Mouse (Mus musculus): ENCODE measurements around the gene Prrg3. TPM values are rescaled to one million over a fixed set of nuclear protein-coding genes. Genes with fewer than 3 reads are reported as not detected.

The Prrg3 gene
- polyA plus RNA-seq, 1 experiment = not detected

DNA sequence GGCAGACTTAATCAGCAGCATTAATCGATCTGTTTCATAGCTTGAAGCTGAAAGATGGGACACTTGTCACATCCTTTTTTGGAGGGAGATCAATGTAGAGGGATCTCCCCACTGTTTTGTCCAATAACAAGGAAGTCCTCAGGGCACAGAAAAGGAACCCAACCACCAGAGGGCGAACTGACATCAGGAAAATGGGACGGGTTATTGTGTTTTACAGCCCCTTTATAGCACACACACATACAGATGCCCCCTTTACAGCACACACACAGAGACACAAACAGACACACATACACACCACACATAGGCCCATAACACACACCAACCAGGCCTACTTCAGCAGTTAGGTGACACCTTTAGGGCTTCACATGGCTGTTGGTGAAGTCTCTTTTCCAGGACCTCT, 50.4 kb downstream of the Prrg3 start:
- no peaks in the 10 kb centered on the region for H3K36me3 ChIP-seq (ENCODE audit: control insufficient read depth, insufficient read depth)
- H3K79me3 ChIP-seq (ENCODE audit: low read depth) = no peaks in the 10 kb centered on the region
- no peaks in the 10 kb centered on the region for H3K27me3 ChIP-seq (ENCODE audit: control insufficient read depth, insufficient read depth, insufficient read length)
- TF ChIP-seq MYOG (IDR thresholded peaks at IDR 0.05; ENCODE audit: control insufficient read depth, extremely low read depth, insufficient read length) = no peak
- no peak for TF ChIP-seq FOSL1 (IDR thresholded peaks at IDR 0.05; ENCODE audit: insufficient read depth, low read length, poor library complexity, severe bottlenecking)
- no peak overlapping the region for H3K4me3 ChIP-seq (ENCODE audit: insufficient read depth, poor library complexity, severe bottlenecking)
- no peaks in the 10 kb centered on the region for H3K79me2 ChIP-seq (ENCODE audit: control insufficient read depth, insufficient read depth)
- no peak overlapping the region for H3ac ChIP-seq (ENCODE audit: control insufficient read depth, insufficient read length, low read depth)

DNA sequence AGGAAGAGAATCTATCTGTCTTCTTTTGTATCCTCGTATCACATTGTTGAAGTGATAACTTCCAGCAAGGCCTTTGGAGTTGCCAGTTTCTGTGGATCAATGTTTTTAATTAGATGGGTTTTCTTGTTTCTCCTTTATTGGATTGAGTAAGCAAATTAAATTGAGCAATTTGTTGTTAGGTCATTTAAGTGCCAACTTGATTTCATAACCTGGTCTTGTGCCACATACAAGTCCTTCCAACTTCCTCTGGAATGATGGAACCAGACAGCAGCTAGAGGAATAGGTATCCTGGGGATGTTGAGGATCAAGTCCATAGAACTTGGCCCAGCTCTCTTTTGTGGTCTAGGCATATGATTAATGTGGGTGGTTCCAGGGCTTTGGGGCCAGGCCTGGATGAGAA, 59.8 kb downstream of the Prrg3 start:
- no peak overlapping the region for H3ac ChIP-seq (ENCODE audit: control insufficient read depth, insufficient read length, low read depth)
- H3K4me3 ChIP-seq (ENCODE audit: insufficient read depth, poor library complexity, severe bottlenecking) = no peak overlapping the region
- TF ChIP-seq MYOD1 (IDR thresholded peaks at IDR 0.05; ENCODE audit: control insufficient read depth, insufficient read length, low read depth) = no peak
- TF ChIP-seq MAX (IDR thresholded peaks at IDR 0.05) = no peak
- no peak for TF ChIP-seq USF1 (IDR thresholded peaks at IDR 0.05; ENCODE audit: low read depth)
- no peak for TF ChIP-seq MYOG (IDR thresholded peaks at IDR 0.05; ENCODE audit: control insufficient read depth, extremely low read depth, insufficient read length)
- no peak for TF ChIP-seq FOSL1 (IDR thresholded peaks at IDR 0.05; ENCODE audit: insufficient read depth, low read length, poor library complexity, severe bottlenecking)
- no peak for TF ChIP-seq CEBPB (IDR thresholded peaks at IDR 0.05; ENCODE audit: low read depth)
- no peak for TF ChIP-seq CTCF (IDR thresholded peaks at IDR 0.05; ENCODE audit: control insufficient read depth, insufficient read depth, insufficient read length)
- H3K36me3 ChIP-seq (ENCODE audit: control insufficient read depth, insufficient read depth) = no peaks in the 10 kb centered on the region
- no peaks in the 10 kb centered on the region for H3K27me3 ChIP-seq (ENCODE audit: control insufficient read depth, insufficient read depth, insufficient read length)
- H3K79me2 ChIP-seq (ENCODE audit: control insufficient read depth, insufficient read depth) = no peaks in the 10 kb centered on the region
- H3K79me3 ChIP-seq (ENCODE audit: low read depth) = no peaks in the 10 kb centered on the region

Other genes with a start within 250 kb of the Prrg3 start
- 14.3 TPM for gene Vma21, start 146.7 kb upstream of the Prrg3 start, polyA plus RNA-seq (2012; fragmentation: generic; extraction: Trizol)
- 0.22 TPM for gene Gm1141, start 41.6 kb upstream of the Prrg3 start, polyA plus RNA-seq (2012; fragmentation: generic; extraction: Trizol)
- gene Fate1, start 10.4 kb downstream of the Prrg3 start, polyA plus RNA-seq (2012; fragmentation: generic; extraction: Trizol) = not detected
- not detected for gene Cnga2, start 29.2 kb downstream of the Prrg3 start, polyA plus RNA-seq (2012; fragmentation: generic; extraction: Trizol)